Mouse (Mus musculus) CH12.LX (cell line): ENCODE data around the gene Hoxd13. TPM values are rescaled to one million over a fixed set of nuclear protein-coding genes. Genes with fewer than 3 reads are reported as not detected.

Experiments used
- DNase-seq: peaks from one replicate; pipeline ENCODE4 v3.0.0-alpha.2; 2013; ENCODE audit errors: extremely low read depth
- H3K27ac ChIP-seq: 2 replicates; pipeline ENCODE4 v1.5.1; 2012; ENCODE audit warnings: low read depth, mild to moderate bottlenecking, control low read depth, moderate library complexity; ENCODE audit not compliant: insufficient read depth
- H3K27me3 ChIP-seq: replicated peaks from 2 replicates; pipeline ENCODE3; 2012; ENCODE audit warnings: inconsistent platforms
- H3K36me3 ChIP-seq, 2 experiments: replicated peaks in 1 of 2; 2 replicates each; pipeline versions ENCODE3 to v1.6.1; 2012; ENCODE audit warnings: inconsistent platforms in 1 of 2, low read length in 1 of 2, mild to moderate bottlenecking in 1 of 2, mixed read lengths in 1 of 2, moderate library complexity in 1 of 2; ENCODE audit not compliant: control insufficient read depth in 1 of 2, insufficient read depth in 1 of 2
- H3K4me1 ChIP-seq, 2 experiments: 2 replicates each; pipeline ENCODE4 v1.6.1; 2012; ENCODE audit warnings: inconsistent platforms in 1 of 2, moderate library complexity in 1 of 2; ENCODE audit not compliant: insufficient read depth in 2 of 2, control insufficient read depth in 1 of 2
- H3K4me2 ChIP-seq: 2 replicates; pipeline ENCODE4 v1.6.1; 2012; ENCODE audit warnings: low read depth, mild to moderate bottlenecking, control low read depth; ENCODE audit not compliant: poor library complexity, insufficient read depth, severe bottlenecking
- H3K4me3 ChIP-seq, 3 experiments: fragments of 150-350 bp in 1 of 3; sonication (generic) in 1 of 3; replicated peaks in 1 of 3; 2 replicates each; pipeline versions ENCODE3 to v1.5.1; 2011 to 2012; ENCODE audit warnings: low read depth in 2 of 3, low read length in 2 of 3, mild to moderate bottlenecking in 2 of 3, moderate library complexity in 2 of 3, control low read depth in 1 of 3, improper control_type of control experiment in 1 of 3, inconsistent platforms in 1 of 3, mixed read lengths in 1 of 3; ENCODE audit not compliant: poor library complexity in 1 of 3
- H3K79me2 ChIP-seq: replicated peaks from 2 replicates; pipeline ENCODE4 v1.6.1; 2012; ENCODE audit warnings: mild to moderate bottlenecking, moderate library complexity; ENCODE audit not compliant: control insufficient read depth, poor library complexity, insufficient read depth, severe bottlenecking; ENCODE audit errors: extremely low read depth
- H3K9ac ChIP-seq: 2 replicates; pipeline ENCODE4 v1.6.1; 2012; ENCODE audit warnings: low read depth, mild to moderate bottlenecking, control low read depth, moderate library complexity; ENCODE audit not compliant: insufficient read depth
- H3K9me3 ChIP-seq: replicated peaks from 2 replicates; pipeline ENCODE3; 2012; ENCODE audit warnings: low read length, inconsistent platforms, mixed read lengths
- BHLHE40 ChIP-seq: IDR thresholded peaks from 2 replicates; pipeline ENCODE4 v1.6.1; 2011; ENCODE audit warnings: mild to moderate bottlenecking, low read depth, low read length, improper control_type of control experiment
- CHD1 ChIP-seq: IDR thresholded peaks from 2 replicates; pipeline ENCODE4 v1.6.1; 2012; ENCODE audit warnings: low read depth, low read length, improper control_type of control experiment, inconsistent platforms
- CHD2 ChIP-seq: IDR thresholded peaks from 2 replicates; pipeline ENCODE4 v1.6.1; 2011; ENCODE audit warnings: low read length, improper control_type of control experiment
- CTCF ChIP-seq, 2 experiments: IDR thresholded peaks in 1 of 2; conservative IDR thresholded peaks in 1 of 2; 2 replicates each; pipeline ENCODE4 v1.5.1; 2011 to 2012; ENCODE audit warnings: low read depth in 2 of 2, low read length in 2 of 2, improper control_type of control experiment in 1 of 2, inconsistent platforms in 1 of 2, mild to moderate bottlenecking in 1 of 2, moderate library complexity in 1 of 2
- E2F4 ChIP-seq: IDR thresholded peaks from 2 replicates; pipeline ENCODE4 v1.6.1; 2011; ENCODE audit warnings: low read depth, low read length, improper control_type of control experiment; ENCODE audit not compliant: insufficient replicate concordance
- ELF1 ChIP-seq: IDR thresholded peaks from 2 replicates; pipeline ENCODE4 v1.6.1; 2014; ENCODE audit warnings: low read depth, mild to moderate bottlenecking, inconsistent platforms, low read length, improper control_type of control experiment
- EP300 ChIP-seq: IDR thresholded peaks from 2 replicates; pipeline ENCODE4 v1.6.1; 2011; ENCODE audit warnings: low read length, improper control_type of control experiment
- ETS1 ChIP-seq: conservative IDR thresholded peaks from 2 replicates; pipeline ENCODE4 v1.6.1; 2012; ENCODE audit warnings: low read depth, mild to moderate bottlenecking, inconsistent platforms, low read length, improper control_type of control experiment, moderate library complexity
- HCFC1 ChIP-seq: IDR thresholded peaks from 2 replicates; pipeline ENCODE4 v1.6.1; 2012; ENCODE audit warnings: low read depth, mild to moderate bottlenecking, inconsistent platforms, low read length, improper control_type of control experiment
- IRF4 ChIP-seq: IDR thresholded peaks from 2 replicates; pipeline ENCODE4 v1.6.1; 2014; ENCODE audit warnings: low read depth, mild to moderate bottlenecking, inconsistent platforms, low read length, improper control_type of control experiment
- JUN ChIP-seq: IDR thresholded peaks from 2 replicates; pipeline ENCODE4 v1.6.1; 2011; ENCODE audit warnings: low read depth, mild to moderate bottlenecking, low read length, improper control_type of control experiment, moderate library complexity; ENCODE audit not compliant: insufficient read depth
- MAFK ChIP-seq: IDR thresholded peaks from 2 replicates; pipeline ENCODE4 v1.6.1; 2011; ENCODE audit warnings: low read length, improper control_type of control experiment; ENCODE audit not compliant: insufficient replicate concordance
- MAX ChIP-seq: IDR thresholded peaks from 2 replicates; pipeline ENCODE4 v1.6.1; 2011; ENCODE audit warnings: low read length, improper control_type of control experiment
- MEF2A ChIP-seq: IDR thresholded peaks from 2 replicates; pipeline ENCODE4 v1.6.1; 2014; ENCODE audit warnings: low read depth, mild to moderate bottlenecking, inconsistent platforms, low read length, improper control_type of control experiment, borderline replicate concordance
- MYC ChIP-seq: IDR thresholded peaks from 2 replicates; pipeline ENCODE4 v1.6.1; 2011; ENCODE audit warnings: low read depth, mild to moderate bottlenecking, improper control_type of control experiment, low read length
- NRF1 ChIP-seq: IDR thresholded peaks from 2 replicates; pipeline ENCODE4 v1.6.1; 2014; ENCODE audit warnings: low read depth, mild to moderate bottlenecking, inconsistent platforms, low read length, improper control_type of control experiment, moderate library complexity
- PAX5 ChIP-seq: IDR thresholded peaks from 2 replicates; pipeline ENCODE4 v1.6.1; 2012; ENCODE audit warnings: low read length, inconsistent platforms, mixed read lengths
- POLR2A ChIP-seq: IDR thresholded peaks from 2 replicates; pipeline ENCODE4 v1.6.1; 2011; ENCODE audit warnings: low read depth, mild to moderate bottlenecking, improper control_type of control experiment, low read length
- POLR2AphosphoS2 ChIP-seq: IDR thresholded peaks from 2 replicates; pipeline ENCODE4 v1.6.1; 2011; ENCODE audit warnings: low read depth, low read length, improper control_type of control experiment
- RCOR1 ChIP-seq: conservative IDR thresholded peaks from 2 replicates; pipeline ENCODE4 v1.6.1; 2012; ENCODE audit warnings: low read depth, mild to moderate bottlenecking, inconsistent platforms, low read length, improper control_type of control experiment
- SIN3A ChIP-seq: IDR thresholded peaks from 2 replicates; pipeline ENCODE4 v1.6.1; 2012; ENCODE audit warnings: low read length, improper control_type of control experiment, inconsistent platforms
- SMC3 ChIP-seq: IDR thresholded peaks from 2 replicates; pipeline ENCODE4 v1.6.1; 2011; ENCODE audit warnings: low read depth, low read length, improper control_type of control experiment
- TCF12 ChIP-seq: IDR thresholded peaks from 2 replicates; pipeline ENCODE4 v1.6.1; 2014; ENCODE audit warnings: low read depth, mild to moderate bottlenecking, inconsistent platforms, low read length, improper control_type of control experiment
- USF1 ChIP-seq: IDR thresholded peaks from 2 replicates; pipeline ENCODE4 v1.6.1; 2014; ENCODE audit warnings: low read depth, mild to moderate bottlenecking, inconsistent platforms, low read length, improper control_type of control experiment
- USF2 ChIP-seq: conservative IDR thresholded peaks from 2 replicates; pipeline ENCODE4 v1.6.1; 2011; ENCODE audit warnings: low read depth, low read length, improper control_type of control experiment
- ZC3H11A ChIP-seq: IDR thresholded peaks from 2 replicates; pipeline ENCODE4 v1.6.1; 2012; ENCODE audit warnings: low read depth, mild to moderate bottlenecking, inconsistent platforms, low read length, improper control_type of control experiment
- ZKSCAN1 ChIP-seq: IDR thresholded peaks from 2 replicates; pipeline ENCODE4 v1.6.1; 2012; ENCODE audit warnings: low read depth, inconsistent platforms, low read length, improper control_type of control experiment, borderline replicate concordance
- ZMIZ1 ChIP-seq: IDR thresholded peaks from 2 replicates; pipeline ENCODE4 v1.6.1; 2012; ENCODE audit warnings: low read depth, mild to moderate bottlenecking, inconsistent platforms, low read length, improper control_type of control experiment
- dilution Hi-C: fragments of 300-500 bp; cut with MboI; formaldehyde crosslinking; loops from 2 replicates; pipeline ENCODE4 v1.14.3; 2020; ENCODE audit warnings: low sequenced_read_pairs; ENCODE audit not compliant: extremely low pct_unique_long_range_greater_than_20kb, extremely low pct_ligation_motif_present
- in situ Hi-C: fragments of 300-500 bp; cut with MboI; formaldehyde crosslinking; loops from 3 replicates; pipeline ENCODE4 v1.14.3; 2019; ENCODE audit warnings: low sequenced_read_pairs, low pct_ligation_motif_present, low pct_unique_long_range_greater_than_20kb, mixed read lengths
- polyA plus RNA-seq: library from polyadenylated mRNA; unstranded; fragments of >175 nt; gene quantifications from 2 replicates; pipeline ENCODE4 v1.2.1, GENCODE M21; 2012; ENCODE audit warnings: low read depth; ENCODE audit not compliant: insufficient read length
- total RNA-seq, 2 experiments: library from RNA; depleted of rRNA; stranded (reverse); fragments of 300-350 nt in 1 of 2; fragments of >200 nt in 1 of 2; gene quantifications; 2 replicates each; pipeline ENCODE4 v1.2.3; 2012 to 2014

Hoxd13 gene
- total and polyA plus RNA-seq, 3 experiments: not detected

GRCm38 (mm10) chr2:74620368-74620767 lies 47.7 kb upstream of the Hoxd13 start:
- in situ Hi-C loops: no loop called here
- no peaks in the 10 kb centered on the region for H3K27me3 ChIP-seq
- TF ChIP-seq ZKSCAN1: no peak
- no peak for TF ChIP-seq SIN3A
- no peak for TF ChIP-seq BHLHE40
- TF ChIP-seq MAX: no peak
- no peak for TF ChIP-seq ZMIZ1
- TF ChIP-seq HCFC1: no peak
- no peak for TF ChIP-seq SMC3
- no peak for TF ChIP-seq RCOR1
- TF ChIP-seq POLR2AphosphoS2: no peak
- TF ChIP-seq USF2: no peak
- no peak for TF ChIP-seq CHD1
- no peak for TF ChIP-seq NRF1
- no peak for TF ChIP-seq USF1
- TF ChIP-seq E2F4: no peak
- TF ChIP-seq ETS1: no peak

GRCm38 (mm10) chr2:74635412-74635811 lies 32.7 kb upstream of the Hoxd13 start:
- Histone ChIP-seq H3K36me3 (no peaks in the 10 kb centered on the region), H3K4me1 (no peaks in the 10 kb centered on the region), H3K9me3 (peaks cover 2% of the 10 kb centered on the region), H3K79me2 (no peaks in the 10 kb centered on the region), H3K27me3 (no peaks in the 10 kb centered on the region), H3K27ac (no peak overlapping the region), H3K4me3 (no peak overlapping the region), H3K9ac (no peak overlapping the region), H3K4me2 (no peak overlapping the region)
- peak in 1 of 2 experiments; percentile 10; a peak in 1 of 4 replicates for TF ChIP-seq CTCF (conservative IDR thresholded peaks at IDR 0.05 in 1 of 2, IDR thresholded peaks at IDR 0.05 in 1 of 2; ENCODE audit: low read depth in 2 of 2, low read length in 2 of 2)
- no peak for TF ChIP-seq MYC
- in situ Hi-C loops (no loop called here), dilution Hi-C loops (no loop called here)
- DNase-seq: no peak

More at GRCm38 (mm10) chr2:74620368-74620767, 47.7 kb upstream of the Hoxd13 start:
- no peaks in the 10 kb centered on the region for H3K9me3 ChIP-seq
- no peaks in the 10 kb centered on the region for H3K4me1 ChIP-seq
- H3K4me3 ChIP-seq: no peak overlapping the region
- no peaks in the 10 kb centered on the region for H3K79me2 ChIP-seq
- DNase-seq: no peak
- H3K27ac ChIP-seq: no peak overlapping the region
- H3K4me2 ChIP-seq: no peak overlapping the region
- H3K9ac ChIP-seq: no peak overlapping the region
- dilution Hi-C loops: no loop called here
- H3K36me3 ChIP-seq: no peaks in the 10 kb centered on the region

GRCm38 (mm10) chr2:74642431-74642830 lies 25.7 kb upstream of the Hoxd13 start:
- in situ Hi-C loops: no loop called here

More at GRCm38 (mm10) chr2:74642431-74642830, 25.7 kb upstream of the Hoxd13 start:
- dilution Hi-C loops: no loop called here
- H3K36me3 ChIP-seq: no peaks in the 10 kb centered on the region
- no peak overlapping the region for H3K4me3 ChIP-seq
- H3K9ac ChIP-seq: no peak overlapping the region
- H3K27ac ChIP-seq: no peak overlapping the region
- no peaks in the 10 kb centered on the region for H3K79me2 ChIP-seq
- no peaks in the 10 kb centered on the region for H3K27me3 ChIP-seq
- no peak for TF ChIP-seq RCOR1
- peak; percentile 30; the same call in 1 of the 2 replicates for TF ChIP-seq ELF1
- TF ChIP-seq ZC3H11A: no peak
- peak; percentile 29; the same call in 1 of the 2 replicates for TF ChIP-seq IRF4
- TF ChIP-seq MAFK: no peak
- 0 out of 2 replicates have a peak, but pooled peaks have one; percentile 24 for TF ChIP-seq SIN3A
- TF ChIP-seq PAX5: no peak
- 0 out of 2 replicates have a peak, but pooled peaks have one; percentile 25 for TF ChIP-seq TCF12
- no peak for TF ChIP-seq CHD2
- TF ChIP-seq EP300: peak; percentile 40
- no peak for TF ChIP-seq JUN
- TF ChIP-seq CTCF (conservative IDR thresholded peaks at IDR 0.05 in 1 of 2, IDR thresholded peaks at IDR 0.05 in 1 of 2; ENCODE audit: low read depth in 2 of 2, low read length in 2 of 2): no peak
- no peak for TF ChIP-seq NRF1
- no peak; the same call in 1 of the 2 replicates for TF ChIP-seq MEF2A
- no peak for TF ChIP-seq POLR2A
- 0 out of 2 replicates have a peak, but pooled peaks have one; percentile 7 for TF ChIP-seq BHLHE40
- peak; percentile 46 for DNase-seq
- no peaks in the 10 kb centered on the region for H3K9me3 ChIP-seq
- H3K4me2 ChIP-seq: peak overlapping the region; percentile 83
- peaks cover 0 to 9% of the 10 kb centered on the region in 2 experiments; a peak in 2 of 4 replicates for H3K4me1 ChIP-seq
